Mouse (Mus musculus) ES-E14 (cell line): ENCODE results near the gene Snrnp25.

Source experiments
- HCFC1 ChIP-seq: IDR thresholded peaks from 2 replicates; pipeline ENCODE4 v1.6.1; 2012; ENCODE audit warnings: low read length, inconsistent platforms, borderline replicate concordance; ENCODE audit not compliant: insufficient read depth
- ZC3H11A ChIP-seq: IDR thresholded peaks from 2 replicates; pipeline ENCODE4 v1.6.1; 2012; ENCODE audit warnings: low read depth, mild to moderate bottlenecking, inconsistent platforms, low read length, borderline replicate concordance

- TF ChIP-seq HCFC1 (no peak), ZC3H11A (no peak)
Observed at GRCm38 (mm10) chr11:32159176-32159575, 46.0 kb upstream of the Snrnp25 start.
